8 mouse cellular contexts compared by ENCODE assay signal in the genomic region with DNA sequence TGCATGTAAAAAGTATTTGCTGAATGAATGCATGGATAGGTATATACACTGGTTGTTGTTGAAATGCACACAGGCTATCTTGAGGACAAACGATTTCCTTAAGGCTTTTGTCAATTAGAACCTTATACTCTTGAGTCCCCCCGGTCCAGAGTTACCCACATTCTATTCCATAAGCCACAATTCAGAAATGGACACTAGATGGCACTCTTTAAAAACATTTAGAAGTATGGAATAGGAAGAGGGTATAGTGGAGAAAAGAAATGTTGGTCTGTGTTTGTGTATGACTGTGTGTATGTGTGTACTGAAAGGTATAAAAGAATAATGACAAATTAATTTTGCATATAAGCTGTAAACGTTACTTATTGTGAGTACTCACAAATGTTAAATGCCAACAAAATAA. TPM values are rescaled to one million over a fixed set of nuclear protein-coding genes. Genes with fewer than 3 reads are reported as not detected.
DNase-seq lines count a peak whose midpoint lies in the region; ATAC-seq and TF ChIP-seq lines count a peak whose summit lies in the region.

No protein-coding gene starts in this region.

- H3K27me3 ChIP-seq in cerebellum, adult 2 months (ENCODE audit: control insufficient read depth, insufficient read depth, low read length): no peaks in the 10 kb centered on the region

- TF ChIP-seq CTCF in cerebellum, adult 2 months (IDR thresholded peaks at IDR 0.05; ENCODE audit: borderline replicate concordance, insufficient read depth, low read depth, low read length): peak; percentile 44; the same call in 1 of the 2 replicates

- TF ChIP-seq POLR2A in cerebellum, adult 2 months (IDR thresholded peaks at IDR 0.05; ENCODE audit: borderline replicate concordance, insufficient read depth, low read length): no peak

- H3K4me3 ChIP-seq in cerebellum, adult 2 months (replicated peaks; ENCODE audit: insufficient read depth, low read depth, low read length): no peak overlapping the region

- H3K27ac ChIP-seq in cerebellum, adult 2 months (ENCODE audit: insufficient read depth, low read length): no peak overlapping the region

- DNase-seq in cerebellum, adult 2 months: peak in 1 of 2 experiments; percentile 43
- DNase-seq in cerebellum, postnatal 36 days: no peak
- DNase-seq in 3134 (ENCODE audit: extremely low read depth, insufficient read length, low spot score): peak; percentile 32
- DNase-seq in c-Kit-positive CD71-positive TER-119-positive erythroid progenitor cells, embryonic 14.5 days (ENCODE audit: low spot score): peak; percentile 65
- no peak for DNase-seq in layer of hippocampus, adult 11-12 months (ENCODE audit: low spot score)
- DNase-seq in adrenal gland, adult 2 months: no peak

- peak; percentile 77 for ATAC-seq in inflammation-experienced regulatory T-cells, adult 6 months
- peak; percentile 48; the same call in 1 of the 2 replicates for ATAC-seq in monocyte, adult 5-6 weeks (replicated peaks; ENCODE audit: insufficient number of reproducible peaks, low FRiP score, low TSS enrichment, poor library complexity, severe bottlenecking)

- H3K4me1 ChIP-seq in cerebellum, adult 2 months (ENCODE audit: control insufficient read depth, insufficient read depth, low read length): no peaks in the 10 kb centered on the region

- WGBS in cerebellum, adult 2 months: 59% methylated on average over 3 of the region's 3 CpGs

RNA-seq across cellular contexts. Expression of a gene that starts 5.8 kb away (rescaled TPM):
- polyA plus RNA-seq in cerebellum, adult 2 months (2012; rRNA removed): 10.4 and 10.9 TPM in 2 replicates
- 10 to 100 TPM; 21.8 to 26.9 (median 23.4) TPM for polyA plus RNA-seq in inflammation-experienced regulatory T-cells, adult 6 months (2017; shearing (Covaris generic))
- total RNA-seq in monocyte, adult 5-6 weeks (2017): 20.5 to 42.5 TPM (median 28.5 TPM) in 3 replicates
- total RNA-seq in adrenal gland, adult 2 months (2021): 10 to 100 TPM; 10.5 to 13.2 TPM
- polyA plus RNA-seq in adrenal gland, adult 2 months (2012; rRNA removed): 1.2 and 2.1 TPM in 2 replicates

RNA-seq across cellular contexts. Expression of a gene that starts 6.0 kb away (rescaled TPM):
- 7.3 and 8.2 TPM in 2 replicates for polyA plus RNA-seq in cerebellum, adult 2 months (2012; rRNA removed)
- polyA plus RNA-seq in inflammation-experienced regulatory T-cells, adult 6 months (2017; shearing (Covaris generic)): 1 to 10 TPM; 3.0 to 4.6 (median 3.7) TPM
- 3.6 to 11.3 TPM (median 7.3 TPM) in 3 replicates for total RNA-seq in monocyte, adult 5-6 weeks (2017)
- 10 to 100 TPM; 10.4 to 10.6 TPM for total RNA-seq in adrenal gland, adult 2 months (2021)
- polyA plus RNA-seq in adrenal gland, adult 2 months (2012; rRNA removed): 3.0 and 3.8 TPM in 2 replicates

Comparison
In these comparisons a context has a peak if more than half of its experiments do, and no peak if none do; other contexts are left out.
1. DNase-seq: peak in 3134 (single experiment) and c-Kit-positive CD71-positive TER-119-positive erythroid progenitor cells, embryonic 14.5 days (single experiment); none in cerebellum, postnatal 36 days (0 of 2), layer of hippocampus, adult 11-12 months (single experiment) and adrenal gland, adult 2 months (single experiment).